Mouse (Mus musculus) c-Kit-positive CD71-positive TER-119-negative erythroid progenitor cells, embryonic 14.5 days (primary cell): ENCODE measurements around the gene Gramd4.
A peak's percentile ranks its signal among the peaks of the same experiment; 100 is the strongest.
"Not testable (repeated sequence)": the region's sequence is repeated elsewhere in the genome, so short reads cannot be mapped to it uniquely, and the experiment has no call there.

ENCODE experiments used
- DNase-seq: peaks from one replicate; pipeline ENCODE4 v3.0.0-alpha.2; 2013; ENCODE audit warnings: low read depth

Gene Gramd4

GRCm38 (mm10) chr15:86117115-86118100 lies 59.9 kb downstream of the Gramd4 start:
- no peak for DNase-seq

- no peak for DNase-seq
Observed at GRCm38 (mm10) chr15:86119186-86119585, 61.7 kb downstream of the Gramd4 start.

- DNase-seq = no peak
Observed at GRCm38 (mm10) chr15:86122261-86122949, 64.9 kb downstream of the Gramd4 start.

GRCm38 (mm10) chr15:86123409-86123808 lies 65.9 kb downstream of the Gramd4 start:
- DNase-seq = no peak

- DNase-seq = peak; percentile 58
Observed at GRCm38 (mm10) chr15:86124359-86124758, 66.9 kb downstream of the Gramd4 start.

- DNase-seq = no peak
Observed at GRCm38 (mm10) chr15:86129036-86129435, 71.5 kb downstream of the Gramd4 start.

GRCm38 (mm10) chr15:86130657-86131056 lies 73.2 kb downstream of the Gramd4 start:
- DNase-seq = no peak

GRCm38 (mm10) chr15:86134941-86135783 lies 77.7 kb downstream of the Gramd4 start:
- peak; percentile 68 for DNase-seq

GRCm38 (mm10) chr15:86137638-86138037 lies 80.1 kb downstream of the Gramd4 start:
- DNase-seq = no peak

GRCm38 (mm10) chr15:86140323-86140722 lies 82.8 kb downstream of the Gramd4 start:
- no peak for DNase-seq

GRCm38 (mm10) chr15:86144577-86144976 lies 87.1 kb downstream of the Gramd4 start:
- no peak for DNase-seq

GRCm38 (mm10) chr15:86145046-86145445 lies 87.6 kb downstream of the Gramd4 start:
- no peak for DNase-seq

GRCm38 (mm10) chr15:86146922-86147321 lies 89.4 kb downstream of the Gramd4 start:
- DNase-seq = no peak

GRCm38 (mm10) chr15:86150593-86150992 lies 93.1 kb downstream of the Gramd4 start:
- DNase-seq = no peak

GRCm38 (mm10) chr15:86153481-86153960 lies 96.0 kb downstream of the Gramd4 start:
- no peak for DNase-seq

- DNase-seq = no peak
Observed at GRCm38 (mm10) chr15:86156492-86156891, 99.0 kb downstream of the Gramd4 start.

- no peak for DNase-seq
Observed at GRCm38 (mm10) chr15:86159093-86159492, 101.6 kb downstream of the Gramd4 start.

GRCm38 (mm10) chr15:86159719-86160118 lies 102.2 kb downstream of the Gramd4 start:
- no peak for DNase-seq

GRCm38 (mm10) chr15:86160906-86161305 lies 103.4 kb downstream of the Gramd4 start:
- no peak for DNase-seq

GRCm38 (mm10) chr15:86161800-86162199 lies 104.3 kb downstream of the Gramd4 start:
- DNase-seq = not testable (repeated sequence)

- DNase-seq = no peak
Observed at GRCm38 (mm10) chr15:86164718-86165345, 107.3 kb downstream of the Gramd4 start.
